Mouse (Mus musculus): Measurements from ENCODE around the gene Mdm4. TPM values are rescaled to one million over a fixed set of nuclear protein-coding genes. Genes with fewer than 3 reads are reported as not detected.

Gene Mdm4
- polyA plus RNA-seq, 1 experiment, result 11.5 TPM

DNA sequence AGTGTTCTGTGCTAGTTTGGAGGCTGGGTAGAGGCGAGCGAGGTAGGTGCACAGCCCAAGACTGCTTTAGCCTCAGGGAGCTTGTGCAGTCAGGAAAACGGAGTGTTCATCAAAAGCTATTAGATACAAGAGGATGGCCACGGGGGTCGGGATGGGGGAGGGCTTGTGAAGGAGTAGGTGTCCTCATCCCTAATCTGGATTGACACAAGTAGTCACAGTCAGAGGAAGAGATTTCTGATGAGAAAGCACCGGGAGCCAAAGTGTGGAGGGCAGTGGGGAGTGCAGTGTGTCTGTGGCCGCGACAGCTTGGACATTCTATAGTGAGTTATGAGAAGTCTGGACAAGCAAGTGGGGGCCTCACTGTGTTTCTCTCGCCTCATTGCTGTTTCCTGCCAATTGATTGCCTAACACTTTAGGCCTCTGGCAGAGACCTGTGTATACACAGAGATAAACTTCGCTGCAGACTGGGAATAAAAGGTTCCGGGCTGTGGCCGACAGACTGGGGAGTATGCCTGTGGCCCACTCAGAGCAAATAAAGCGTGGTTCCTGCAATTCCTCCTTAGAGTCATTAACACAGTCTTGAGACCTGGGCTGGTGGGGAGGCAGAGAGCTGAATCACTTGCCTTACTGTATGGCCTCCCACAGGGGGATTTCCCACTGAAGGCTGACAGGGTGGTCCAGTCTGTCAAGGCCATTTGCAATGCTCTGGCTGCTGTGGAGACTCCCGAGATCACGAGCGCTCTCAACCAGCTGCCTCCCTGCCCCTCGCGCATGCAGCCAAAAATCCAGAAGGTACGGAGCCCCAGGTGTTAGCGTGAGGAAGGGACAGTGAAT lies 46.5 kb upstream of the Mdm4 start:
- Histone ChIP-seq H3ac (ENCODE audit: control insufficient read depth, insufficient read length) (no peak overlapping the region), H3K27me3 (ENCODE audit: control insufficient read depth, insufficient read depth, insufficient read length) (peaks cover 9% of the 10 kb centered on the region), H3K4me3 (no peak overlapping the region), H3K79me2 (ENCODE audit: control insufficient read depth, insufficient read depth) (no peaks in the 10 kb centered on the region), H3K4me2 (ENCODE audit: low read depth) (no peak overlapping the region), H3K36me3 (ENCODE audit: control insufficient read depth, insufficient read depth) (no peaks in the 10 kb centered on the region)
- no peak for TF ChIP-seq TCF3 (IDR thresholded peaks at IDR 0.05; ENCODE audit: insufficient read length, low read depth)
- no peak for TF ChIP-seq TCF12 (IDR thresholded peaks at IDR 0.05; ENCODE audit: insufficient read depth, poor library complexity, severe bottlenecking)
- TF ChIP-seq REST (IDR thresholded peaks at IDR 0.05; ENCODE audit: insufficient read depth, insufficient read length), result no peak
- TF ChIP-seq SRF (IDR thresholded peaks at IDR 0.05; ENCODE audit: control insufficient read depth, insufficient read length, low read depth), result no peak
- no peak for TF ChIP-seq MYOD1 (IDR thresholded peaks at IDR 0.05; ENCODE audit: control insufficient read depth in 1 of 3, insufficient read length in 2 of 3, low read depth in 2 of 3)
- no peak for TF ChIP-seq MAX (IDR thresholded peaks at IDR 0.05; ENCODE audit: low read depth)
- no peak for TF ChIP-seq POLR2A (IDR thresholded peaks at IDR 0.05; ENCODE audit: insufficient read length, low read depth)
- no peak for TF ChIP-seq E2F4 (IDR thresholded peaks at IDR 0.05; ENCODE audit: insufficient read depth)
- TF ChIP-seq USF1 (IDR thresholded peaks at IDR 0.05; ENCODE audit: low read depth), result no peak
- no peak for TF ChIP-seq CEBPB (IDR thresholded peaks at IDR 0.05; ENCODE audit: insufficient read depth, poor library complexity, severe bottlenecking)
- no peak for TF ChIP-seq POLR2AphosphoS2 (IDR thresholded peaks at IDR 0.05; ENCODE audit: insufficient read length, low read depth)
- no peak for TF ChIP-seq MYOG (IDR thresholded peaks at IDR 0.05; ENCODE audit: control insufficient read depth in 1 of 3, insufficient read depth in 1 of 3, insufficient read length in 2 of 3, low read depth in 2 of 3)

DNA sequence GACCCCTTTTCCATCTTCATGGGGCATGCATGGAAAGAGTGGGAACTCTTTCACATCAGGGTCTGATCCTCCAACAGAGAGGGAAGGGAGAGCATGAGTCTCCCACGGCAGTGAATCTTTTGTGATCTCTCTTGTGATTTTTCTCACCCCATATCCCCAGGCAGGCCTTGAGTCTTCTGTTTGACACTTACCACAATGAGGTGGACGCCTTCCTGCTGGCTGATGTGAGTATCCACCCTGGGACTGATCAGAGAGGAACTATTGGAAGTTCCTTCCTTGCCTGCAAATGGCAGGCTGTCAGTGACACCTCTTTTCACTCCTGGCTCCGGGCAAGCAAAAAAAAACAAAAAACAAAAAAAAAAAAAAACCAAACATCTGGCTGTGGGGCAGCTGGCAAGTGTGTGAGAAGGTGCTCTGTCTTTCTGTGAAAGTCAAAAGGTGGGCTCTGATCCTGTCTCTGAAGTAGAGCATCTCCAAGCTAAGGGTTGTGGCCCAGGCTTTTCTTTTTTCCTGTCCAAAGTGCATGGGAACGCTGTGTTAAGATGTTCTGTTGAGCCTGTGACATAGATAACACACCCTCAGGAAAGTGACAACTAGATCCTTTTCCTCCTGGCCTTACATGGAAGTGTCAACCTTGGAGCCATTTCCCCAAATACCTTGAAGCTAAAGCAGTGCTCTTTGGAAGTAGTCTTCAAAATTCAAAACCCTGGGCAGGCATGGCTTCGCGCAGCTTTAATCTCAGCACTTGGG lies 45.5 kb upstream of the Mdm4 start:
- no peaks in the 10 kb centered on the region for H3K36me3 ChIP-seq (ENCODE audit: control insufficient read depth, insufficient read depth)
- no peak overlapping the region for H3K4me3 ChIP-seq
- H3ac ChIP-seq (ENCODE audit: control insufficient read depth, insufficient read length), result no peak overlapping the region
- peaks cover 7% of the 10 kb centered on the region for H3K27me3 ChIP-seq (ENCODE audit: control insufficient read depth, insufficient read depth, insufficient read length)
- no peaks in the 10 kb centered on the region for H3K79me2 ChIP-seq (ENCODE audit: control insufficient read depth, insufficient read depth)
- H3K4me2 ChIP-seq (ENCODE audit: low read depth), result no peak overlapping the region
- no peak for TF ChIP-seq REST (IDR thresholded peaks at IDR 0.05; ENCODE audit: insufficient read depth, insufficient read length)
- no peak for TF ChIP-seq TCF3 (IDR thresholded peaks at IDR 0.05; ENCODE audit: insufficient read length, low read depth)
- TF ChIP-seq MAX (IDR thresholded peaks at IDR 0.05; ENCODE audit: low read depth), result no peak
- TF ChIP-seq MYOG (IDR thresholded peaks at IDR 0.05; ENCODE audit: control insufficient read depth in 1 of 3, insufficient read depth in 1 of 3, insufficient read length in 2 of 3, low read depth in 2 of 3), result no peak
- TF ChIP-seq MYOD1 (IDR thresholded peaks at IDR 0.05; ENCODE audit: control insufficient read depth in 1 of 3, insufficient read length in 2 of 3, low read depth in 2 of 3), result no peak
- TF ChIP-seq SRF (IDR thresholded peaks at IDR 0.05; ENCODE audit: control insufficient read depth, insufficient read length, low read depth), result no peak
- no peak for TF ChIP-seq POLR2AphosphoS2 (IDR thresholded peaks at IDR 0.05; ENCODE audit: insufficient read length, low read depth)
- no peak for TF ChIP-seq USF1 (IDR thresholded peaks at IDR 0.05; ENCODE audit: low read depth)
- no peak for TF ChIP-seq CEBPB (IDR thresholded peaks at IDR 0.05; ENCODE audit: insufficient read depth, poor library complexity, severe bottlenecking)
- no peak for TF ChIP-seq POLR2A (IDR thresholded peaks at IDR 0.05; ENCODE audit: insufficient read length, low read depth)
- no peak for TF ChIP-seq TCF12 (IDR thresholded peaks at IDR 0.05; ENCODE audit: insufficient read depth, poor library complexity, severe bottlenecking)
- TF ChIP-seq E2F4 (IDR thresholded peaks at IDR 0.05; ENCODE audit: insufficient read depth), result no peak

DNA sequence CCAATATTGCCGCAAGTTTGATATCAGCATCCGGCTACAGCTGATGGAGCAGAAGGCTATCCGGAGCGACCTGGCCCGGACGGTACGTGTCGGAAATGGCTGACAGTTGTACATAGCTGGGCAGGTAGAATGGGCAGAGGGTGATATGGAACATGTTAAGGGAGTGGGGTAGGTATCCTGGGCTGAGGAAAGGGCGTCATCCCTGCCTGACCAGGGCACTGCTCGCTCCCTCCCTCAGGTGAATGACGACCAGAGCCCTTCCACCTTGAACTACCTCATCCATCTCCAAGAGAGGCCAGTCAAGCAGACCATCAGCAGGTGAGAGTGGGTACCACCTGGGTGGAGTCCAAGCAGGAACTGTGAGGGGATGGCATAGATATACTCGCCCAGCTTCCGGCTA lies 44.2 kb upstream of the Mdm4 start:
- H3K79me2 ChIP-seq (ENCODE audit: control insufficient read depth, insufficient read depth), result no peaks in the 10 kb centered on the region
- no peak overlapping the region for H3ac ChIP-seq (ENCODE audit: control insufficient read depth, insufficient read length)
- no peak overlapping the region for H3K4me3 ChIP-seq
- peaks cover 5% of the 10 kb centered on the region for H3K27me3 ChIP-seq (ENCODE audit: control insufficient read depth, insufficient read depth, insufficient read length)
- TF ChIP-seq MYOD1 (IDR thresholded peaks at IDR 0.05; ENCODE audit: control insufficient read depth in 1 of 3, insufficient read length in 2 of 3, low read depth in 2 of 3), result no peak
- H3K4me2 ChIP-seq (ENCODE audit: low read depth), result no peak overlapping the region
- no peaks in the 10 kb centered on the region for H3K36me3 ChIP-seq (ENCODE audit: control insufficient read depth, insufficient read depth)

DNA sequence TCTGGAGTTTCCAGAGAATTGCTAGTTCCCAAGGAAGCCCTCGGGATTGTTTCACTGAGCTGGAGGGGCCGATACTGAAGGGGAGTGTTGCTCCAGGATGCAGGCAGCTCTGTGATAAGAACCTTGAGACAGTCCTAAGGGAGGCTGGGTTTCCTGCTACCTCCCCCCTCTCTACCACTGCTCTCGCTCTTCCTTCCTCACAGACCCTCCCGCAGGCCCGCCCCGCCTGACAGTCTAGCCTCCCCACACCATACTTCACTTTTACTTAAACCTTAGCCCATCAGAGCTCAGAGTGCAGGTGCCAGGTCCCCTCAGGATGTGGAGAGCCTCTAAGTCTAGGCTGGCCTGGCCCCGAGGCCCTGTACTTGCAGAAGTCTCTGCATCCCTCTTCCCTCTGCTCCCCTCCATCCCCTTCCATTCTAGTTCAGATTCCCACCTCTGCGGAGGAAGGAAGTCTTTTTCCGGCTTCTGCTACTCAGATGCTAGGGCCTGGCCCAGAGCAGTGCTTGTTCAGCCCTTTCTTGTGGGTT lies 43.0 kb upstream of the Mdm4 start:
- H3K4me2 ChIP-seq (ENCODE audit: low read depth), result no peak overlapping the region
- H3K79me2 ChIP-seq (ENCODE audit: control insufficient read depth, insufficient read depth), result no peaks in the 10 kb centered on the region
- no peaks in the 10 kb centered on the region for H3K36me3 ChIP-seq (ENCODE audit: control insufficient read depth, insufficient read depth)
- H3K27me3 ChIP-seq (ENCODE audit: control insufficient read depth, insufficient read depth, insufficient read length), result peaks cover 5% of the 10 kb centered on the region
- TF ChIP-seq SRF (IDR thresholded peaks at IDR 0.05; ENCODE audit: control insufficient read depth, insufficient read length, low read depth) (no peak), POLR2A (IDR thresholded peaks at IDR 0.05; ENCODE audit: insufficient read length, low read depth) (no peak), TCF12 (IDR thresholded peaks at IDR 0.05; ENCODE audit: insufficient read depth, poor library complexity, severe bottlenecking) (no peak)
- H3ac ChIP-seq (ENCODE audit: control insufficient read depth, insufficient read length), result no peak overlapping the region
- no peak overlapping the region for H3K4me3 ChIP-seq

All from myocyte (in vitro differentiated cells).